Mouse (Mus musculus) gastrocnemius, adult 8-10 months (tissue): Measurements from ENCODE around the gene Mettl6. TPM values are rescaled to one million over a fixed set of nuclear protein-coding genes. Genes with fewer than 3 reads are reported as not detected.

Experiments used
- DNase-seq, 2 experiments: peaks; one replicate each; pipeline ENCODE4 v3.0.0; 2022; ENCODE audit warnings: low spot score in 2 of 2
- total RNA-seq, 4 experiments: library from RNA; stranded (reverse); gene quantifications; 2 replicates each; pipeline ENCODE4 v1.2.4; 2022

Gene Mettl6
- total RNA-seq, 4 experiments from 2014 or later: 5.6 to 10.3 (median 7.0) TPM

DNA sequence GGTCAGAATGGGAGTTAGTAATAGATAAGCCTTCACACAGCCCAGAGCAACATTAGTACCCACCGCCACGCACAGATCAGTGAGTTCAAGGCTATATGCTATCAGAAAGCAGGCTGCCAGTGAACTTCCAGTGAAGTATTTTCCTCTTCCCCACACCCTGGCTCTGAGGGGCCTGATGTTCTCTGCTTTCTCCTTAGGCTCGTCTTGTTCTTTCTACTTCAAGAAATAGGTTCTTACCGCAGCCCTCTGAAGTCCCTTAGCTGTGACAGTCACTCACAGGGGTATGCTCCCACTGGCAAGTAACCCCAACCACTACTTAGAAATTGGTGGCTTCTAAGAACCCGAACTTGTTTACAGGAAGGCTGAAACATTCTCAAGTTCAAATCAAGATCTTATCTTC lies 61.7 kb downstream of the Mettl6 start:
- no peak for DNase-seq

DNA sequence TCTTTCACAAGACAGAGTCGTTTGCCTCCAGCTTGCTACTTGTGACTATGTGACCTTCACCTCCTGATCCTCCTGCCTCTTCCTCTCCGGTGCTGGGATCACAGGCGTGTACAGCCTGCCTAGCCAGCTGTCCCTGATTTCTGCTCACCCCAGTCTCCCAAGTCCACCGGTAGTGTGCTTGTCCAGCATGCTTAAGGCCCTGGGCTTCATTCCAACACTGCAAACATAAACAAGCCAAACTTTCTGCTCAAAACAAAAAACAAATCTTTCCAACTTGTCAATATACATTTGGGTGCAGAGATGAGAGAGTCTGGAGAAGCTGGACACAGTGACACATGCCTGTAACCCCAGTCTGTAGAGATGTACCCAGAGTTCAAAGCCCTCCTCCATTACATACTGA lies 62.4 kb downstream of the Mettl6 start:
- no peak for DNase-seq

DNA sequence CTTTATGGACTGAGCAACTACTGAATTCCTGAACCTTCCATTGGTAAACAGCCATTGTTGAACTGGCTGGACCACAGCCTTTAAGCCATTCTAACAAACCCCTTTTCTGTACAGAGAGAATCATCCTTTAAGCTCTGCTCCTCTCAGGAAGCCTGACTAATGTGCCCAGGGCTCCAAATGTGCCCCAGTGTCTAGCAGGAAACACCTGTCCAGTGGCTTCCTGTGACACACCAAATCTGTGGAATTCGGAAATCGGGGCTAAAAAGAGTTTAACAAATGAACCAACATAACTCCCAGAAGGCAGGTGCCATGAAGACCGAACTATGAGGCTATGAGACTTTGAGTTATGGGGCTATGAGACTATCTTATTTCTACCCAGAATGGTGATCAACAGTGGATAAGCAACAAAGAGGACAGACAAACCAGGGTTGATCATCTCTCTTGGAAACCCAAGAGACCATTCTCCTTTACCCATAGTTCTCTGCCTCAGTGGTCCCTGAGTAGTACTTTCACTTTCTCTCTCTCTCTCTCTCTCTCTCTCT lies 63.0 kb downstream of the Mettl6 start:
- DNase-seq: no peak

DNA sequence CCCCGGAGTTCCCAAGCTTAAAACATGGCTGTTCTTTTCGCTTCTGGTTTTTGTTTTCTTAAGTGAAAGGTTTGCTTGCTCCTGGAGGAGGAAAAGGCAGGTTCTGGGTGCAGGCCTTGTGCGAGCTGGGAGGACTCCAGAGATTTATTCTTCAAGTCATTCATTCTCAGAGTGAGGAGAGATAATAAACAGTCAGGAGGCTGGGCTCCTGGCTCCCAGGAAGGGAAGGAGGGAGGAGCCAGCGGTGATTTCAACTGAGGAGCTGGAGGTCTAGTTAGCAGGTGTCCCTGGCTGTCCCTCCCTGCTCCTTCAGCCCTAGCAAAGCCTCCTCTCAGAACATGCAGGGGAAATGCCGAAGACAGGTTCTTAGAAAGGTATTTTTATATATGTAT lies 65.8 kb downstream of the Mettl6 start:
- no peak for DNase-seq

DNA sequence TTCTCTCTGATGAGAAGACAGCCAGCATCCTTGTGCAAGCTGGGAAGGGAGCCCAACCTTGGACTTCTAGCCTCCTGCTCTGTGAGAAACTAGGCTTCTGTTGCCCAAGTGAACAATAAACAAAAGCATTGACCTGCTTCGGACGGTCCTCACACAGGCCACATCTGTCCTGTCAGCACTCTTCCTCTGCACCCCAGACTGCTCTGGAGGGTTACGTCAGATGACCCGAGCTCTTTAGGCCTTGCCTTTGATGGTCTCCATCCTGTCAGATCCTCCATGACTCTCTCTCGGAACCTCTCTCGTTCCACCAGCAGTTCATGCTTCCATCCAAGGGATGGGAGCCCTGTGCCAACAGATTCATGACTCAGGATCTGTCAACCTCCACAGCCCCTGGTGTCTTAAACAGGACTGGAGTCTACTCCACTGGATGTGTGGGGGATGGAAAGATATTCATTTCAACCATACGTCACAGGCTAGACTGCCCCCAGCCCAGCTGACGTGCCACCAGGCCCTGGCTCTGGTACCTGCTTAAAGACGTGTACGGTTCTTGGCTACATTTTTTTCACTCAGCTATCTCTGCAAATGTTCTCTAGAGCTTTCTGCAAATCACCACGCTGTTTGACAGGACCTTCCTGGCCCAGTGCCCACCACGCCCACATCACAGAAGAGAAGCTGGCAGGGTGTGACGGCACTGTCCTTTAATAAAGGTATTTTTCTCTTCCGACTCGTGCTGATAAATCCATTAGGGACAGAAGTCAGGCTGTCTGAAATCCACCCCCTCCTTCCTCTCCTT lies 66.4 kb downstream of the Mettl6 start:
- DNase-seq: no peak

Other genes starting within 250 kb of the Mettl6 start
- gene Phf7, start 243.7 kb downstream of the Mettl6 start, total RNA-seq: 10 to 100 TPM; 11.2 to 11.7 (median 11.6) TPM
- 10 to 100 TPM; 46.3 to 57.2 (median 48.7) TPM for gene Bap1, start 243.6 kb downstream of the Mettl6 start, total RNA-seq
- under 1 TPM in 2 of 4 experiments, not detected in 2; 0.05 to 0.11 TPM for gene Dnah1, start 171.1 kb downstream of the Mettl6 start, total RNA-seq
- gene Capn7, start 158.4 kb downstream of the Mettl6 start, total RNA-seq: 10 to 100 TPM; 27.0 to 33.1 (median 30.5) TPM
- 10 to 100 TPM; 38.1 to 56.9 (median 50.0) TPM for gene Sh3bp5, start 59.0 kb downstream of the Mettl6 start, total RNA-seq
- 10 to 100 TPM in 2 of 4 experiments, 1 to 10 TPM in 2; 8.5 to 13.8 (median 9.7) TPM for gene Eaf1, start 641 bp downstream of the Mettl6 start, total RNA-seq
- gene Colq, start 96.3 kb upstream of the Mettl6 start, total RNA-seq: 1 to 10 TPM; 5.7 to 7.2 (median 6.1) TPM
- gene Gm49387, start 145.8 kb upstream of the Mettl6 start, total RNA-seq: not detected
- gene Btd, start 146.0 kb upstream of the Mettl6 start, total RNA-seq: 1 to 10 TPM; 3.6 to 5.5 (median 4.4) TPM
- 1 to 10 TPM; 5.9 to 7.6 (median 6.4) TPM for gene Hacl1, start 146.2 kb upstream of the Mettl6 start, total RNA-seq